Mouse (Mus musculus) liver, embryonic 14.5 days (tissue): ENCODE data around the gene 2310039H08Rik. TPM values are rescaled to one million over a fixed set of nuclear protein-coding genes. Genes with fewer than 3 reads are reported as not detected.

Experiments
- ATAC-seq: fragments of 200-750 bp; cut with Nextera tagmentation; 2 replicates; pipeline ENCODE4 v1.8.0; 2017; ENCODE audit warnings: moderate number of reproducible peaks, mild to moderate bottlenecking, moderate library complexity; ENCODE audit not compliant: insufficient read depth
- DNase-seq, 3 experiments: peaks; one replicate each; pipeline ENCODE4 v3.0.0-alpha.2; 2012 to 2013; ENCODE audit warnings: low read depth in 3 of 3, low spot score in 3 of 3
- H3K27ac ChIP-seq: fragments of 300-500 bp; sonication (generic); 2 replicates; pipeline ENCODE4 v1.5.1; 2014; ENCODE audit warnings: moderate library complexity, mild to moderate bottlenecking, control low read depth, inconsistent platforms
- H3K27me3 ChIP-seq: fragments of 300-500 bp; sonication (generic); 2 replicates; pipeline ENCODE4 v1.6.1; 2014; ENCODE audit warnings: mild to moderate bottlenecking, low read length, moderate library complexity; ENCODE audit not compliant: control insufficient read depth, insufficient read depth
- H3K36me3 ChIP-seq: fragments of 300-500 bp; sonication (generic); replicated peaks from 2 replicates; pipeline ENCODE4 v1.6.1; 2014; ENCODE audit warnings: low read depth; ENCODE audit not compliant: control insufficient read depth, insufficient read depth
- H3K4me1 ChIP-seq, 2 experiments: fragments of 200-500 bp in 1 of 2; fragments of 300-500 bp in 1 of 2; sonication (generic) in 1 of 2; replicated peaks; 2 replicates each; pipeline ENCODE4 v1.6.1; 2012 to 2014; ENCODE audit warnings: antibody characterized with exemption in 1 of 2, inconsistent platforms in 1 of 2, low read length in 1 of 2; ENCODE audit not compliant: control insufficient read depth in 2 of 2, insufficient read depth in 2 of 2
- H3K4me2 ChIP-seq: fragments of 300-500 bp; sonication (generic); 2 replicates; pipeline ENCODE4 v1.6.1; 2014; ENCODE audit warnings: low read depth, mild to moderate bottlenecking, control low read depth, moderate library complexity
- H3K4me3 ChIP-seq, 2 experiments: fragments of 200-500 bp in 1 of 2; fragments of 300-500 bp in 1 of 2; sonication (generic) in 1 of 2; 2 replicates each; pipeline ENCODE4 v1.5.1; 2012 to 2014; ENCODE audit warnings: low read depth in 2 of 2, low read length in 2 of 2, mild to moderate bottlenecking in 2 of 2, control low read depth in 1 of 2, inconsistent platforms in 1 of 2, moderate library complexity in 1 of 2; ENCODE audit not compliant: insufficient read depth in 1 of 2
- H3K9ac ChIP-seq: fragments of 300-500 bp; sonication (generic); replicated peaks from 2 replicates; pipeline ENCODE4 v1.6.1; 2014; ENCODE audit warnings: mild to moderate bottlenecking, control low read depth, moderate library complexity
- H3K9me3 ChIP-seq: fragments of 300-500 bp; sonication (generic); 2 replicates; pipeline ENCODE4 v1.6.1; 2016; ENCODE audit warnings: low read length, mixed read lengths; ENCODE audit not compliant: control insufficient read depth
- CTCF ChIP-seq: IDR thresholded peaks from 2 replicates; pipeline ENCODE4 v1.5.1; 2016; ENCODE audit warnings: antibody characterized with exemption, low read depth, control low read depth
- EP300 ChIP-seq: IDR thresholded peaks from 2 replicates; pipeline ENCODE4 v1.6.1; 2016; ENCODE audit warnings: antibody characterized with exemption, low read depth
- WGBS: fragments of 180-500 bp; shearing (Covaris S2); extraction: QIAGEN DNeasy Blood & Tissue Kit; methylation state at CpG from one replicate; pipeline ENCODE4 v1.1.7; 2014; ENCODE audit not compliant: insufficient replicate concordance; 5-methylcytosine and 5-hydroxymethylcytosine counted together
- polyA plus RNA-seq, 2 experiments: library from polyadenylated mRNA; depleted of rRNA in 1 of 2; stranded (reverse) in 1 of 2; unstranded in 1 of 2; fragments of >200 nt; fragmentation: Nextera tagmentation in 1 of 2; extraction: Ambion mirVana in 1 of 2; gene quantifications; 2 replicates each; pipeline versions ENCODE4 v1.2.1 to v1.2.3; 2012 to 2014

The 2310039H08Rik gene
- polyA plus RNA-seq (2012; rRNA removed) (36.7 and 37.2 TPM in 2 replicates), polyA plus RNA-seq (2014; fragmentation: Nextera tagmentation; extraction: Ambion mirVana) (62.7 and 63.3 TPM in 2 replicates)

DNA sequence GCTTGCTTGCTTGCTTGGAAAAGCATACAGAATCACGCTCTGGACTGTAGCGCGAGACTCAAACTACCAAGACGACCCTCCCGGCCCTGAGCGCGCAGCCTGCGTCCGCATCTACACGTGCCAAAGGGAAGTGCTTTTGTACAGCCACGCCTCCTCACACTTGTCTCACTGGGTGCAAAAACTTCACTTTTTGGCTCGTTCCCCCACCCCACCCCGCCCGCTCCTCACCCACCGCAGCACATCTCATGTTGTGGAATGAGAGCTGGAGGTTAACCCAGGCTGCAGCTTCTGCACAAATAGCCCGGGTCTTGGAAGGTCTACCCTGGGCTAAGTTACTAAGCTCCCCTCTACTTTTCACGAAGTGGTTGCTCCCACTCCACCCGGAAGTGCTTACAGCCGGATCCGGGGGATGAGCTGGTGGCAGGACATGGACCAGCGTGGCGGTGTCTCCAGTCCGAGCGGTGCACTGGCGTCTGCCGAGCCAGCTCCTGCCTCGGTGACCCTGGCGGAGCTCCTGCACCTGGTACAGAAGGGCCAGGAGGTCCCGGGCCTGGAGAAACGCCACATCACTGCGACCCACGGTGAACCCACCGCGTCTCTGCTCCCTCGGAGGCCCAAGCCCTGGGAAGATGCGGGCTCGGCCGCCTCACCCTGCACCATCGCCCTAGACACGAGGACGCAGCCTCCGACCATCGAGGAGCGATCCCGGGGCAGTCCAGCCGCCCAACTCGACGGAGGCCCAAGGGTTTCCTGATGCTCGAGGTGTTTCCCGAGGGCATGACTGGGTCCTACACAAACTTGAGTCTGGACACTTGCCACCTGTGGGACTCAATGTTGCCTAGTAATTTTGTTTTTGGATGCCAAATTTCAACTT is at the start of gene 2310039H08Rik:
Gene 2310039H08Rik, plus strand, starts transcription at position 232 of the 874 bp plus-strand sequence.
- TF ChIP-seq EP300 (no peak), CTCF (no peak)
- H3K4me1 ChIP-seq = peaks cover 0 to 7% of the 10 kb centered on the region in 2 experiments; a peak in 2 of 4 replicates
- H3K9me3 ChIP-seq = no peaks in the 10 kb centered on the region
- H3K36me3 ChIP-seq = peaks cover 30% of the 10 kb centered on the region
- WGBS = under 1% methylated on average over 50 of the region's 50 CpGs
- peak within 1 kb of the TSS; percentile 82 for H3K4me2 ChIP-seq
- no peaks in the 10 kb centered on the region for H3K27me3 ChIP-seq
- peak within 1 kb of the TSS; percentile 86 to 89 for H3K4me3 ChIP-seq
- peak; percentile 82 for ATAC-seq
- peak within 1 kb of the TSS; percentile 85 for H3K9ac ChIP-seq
- peak; percentile 64 to 74 (median 70) for DNase-seq
- peak within 1 kb of the TSS; percentile 43 for H3K27ac ChIP-seq

DNA sequence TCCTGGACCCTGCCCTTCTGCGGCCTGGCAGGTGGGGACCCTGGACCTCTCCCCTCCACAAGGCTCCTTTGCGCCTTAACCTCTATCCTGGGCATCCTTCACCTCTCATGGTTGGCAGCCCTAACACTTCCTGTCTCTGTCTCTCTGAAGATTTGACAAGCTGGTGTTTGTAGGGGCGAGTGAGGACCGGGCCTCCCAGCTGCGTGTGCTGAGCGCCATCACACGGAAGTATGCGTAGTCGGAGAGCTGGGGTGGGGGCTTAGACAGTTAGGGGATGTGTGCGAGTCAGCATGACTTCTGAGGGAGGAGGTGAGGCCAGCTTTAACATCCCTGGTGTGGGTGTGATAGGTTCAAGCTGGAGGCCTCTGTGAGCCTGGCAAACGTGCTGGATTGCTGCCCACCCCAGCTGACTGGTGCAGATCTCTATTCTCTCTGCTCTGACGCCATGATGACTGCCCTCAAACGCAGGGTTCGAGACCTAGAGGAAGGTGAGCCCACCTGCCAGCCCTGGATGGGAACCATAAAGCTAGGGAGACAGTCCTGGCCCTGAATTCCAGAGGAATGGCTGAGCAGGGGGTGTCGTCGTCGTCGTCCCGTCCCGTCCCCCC is 47.9 kb upstream of the 2310039H08Rik start:
- H3K4me3 ChIP-seq = no peak overlapping the region
- TF ChIP-seq EP300 (no peak), CTCF (no peak)
- DNase-seq = no peak
- H3K4me1 ChIP-seq = no peaks in the 10 kb centered on the region
- no peak for ATAC-seq
- no peaks in the 10 kb centered on the region; the same call in 1 of the 2 replicates for H3K27me3 ChIP-seq
- peaks cover 2% of the 10 kb centered on the region; the same call in 1 of the 2 replicates for H3K36me3 ChIP-seq
- H3K4me2 ChIP-seq = no peak overlapping the region
- H3K27ac ChIP-seq = no peak overlapping the region
- no peak overlapping the region for H3K9ac ChIP-seq
- 75% methylated on average over 17 of the region's 20 CpGs for WGBS
- H3K9me3 ChIP-seq = no peaks in the 10 kb centered on the region

DNA sequence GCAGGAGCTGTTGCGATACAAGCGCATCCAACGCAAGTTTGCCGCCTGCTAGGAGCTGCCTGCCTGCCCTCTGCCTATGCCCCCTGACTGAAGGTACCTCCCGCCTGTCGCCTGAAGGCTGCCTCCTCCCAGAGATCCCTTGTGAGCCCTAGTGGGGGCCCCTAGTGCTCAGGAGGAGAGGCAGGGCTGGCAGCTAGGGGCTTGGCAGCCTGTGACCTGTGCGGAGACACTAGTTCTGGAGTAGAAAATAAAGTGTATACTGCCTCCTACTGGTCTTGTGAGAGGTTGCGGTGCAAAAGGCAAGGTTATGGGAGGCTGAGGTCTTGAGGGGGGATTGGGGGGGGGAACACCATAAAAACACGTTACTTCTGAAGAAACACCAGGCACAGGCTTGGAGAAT is 47.2 kb upstream of the 2310039H08Rik start:
- no peaks in the 10 kb centered on the region for H3K9me3 ChIP-seq
- H3K4me1 ChIP-seq = no peaks in the 10 kb centered on the region
- H3K27me3 ChIP-seq = no peaks in the 10 kb centered on the region; the same call in 1 of the 2 replicates
- no peak overlapping the region for H3K9ac ChIP-seq
- H3K27ac ChIP-seq = no peak overlapping the region
- 69% methylated on average over 9 of the region's 9 CpGs for WGBS
- TF ChIP-seq CTCF = peak; percentile 76
- no peak for TF ChIP-seq EP300
- ATAC-seq (no peak), DNase-seq (no peak)
- no peak overlapping the region for H3K4me3 ChIP-seq
- H3K4me2 ChIP-seq = no peak overlapping the region
- H3K36me3 ChIP-seq = peaks cover 2% of the 10 kb centered on the region; the same call in 1 of the 2 replicates

DNA sequence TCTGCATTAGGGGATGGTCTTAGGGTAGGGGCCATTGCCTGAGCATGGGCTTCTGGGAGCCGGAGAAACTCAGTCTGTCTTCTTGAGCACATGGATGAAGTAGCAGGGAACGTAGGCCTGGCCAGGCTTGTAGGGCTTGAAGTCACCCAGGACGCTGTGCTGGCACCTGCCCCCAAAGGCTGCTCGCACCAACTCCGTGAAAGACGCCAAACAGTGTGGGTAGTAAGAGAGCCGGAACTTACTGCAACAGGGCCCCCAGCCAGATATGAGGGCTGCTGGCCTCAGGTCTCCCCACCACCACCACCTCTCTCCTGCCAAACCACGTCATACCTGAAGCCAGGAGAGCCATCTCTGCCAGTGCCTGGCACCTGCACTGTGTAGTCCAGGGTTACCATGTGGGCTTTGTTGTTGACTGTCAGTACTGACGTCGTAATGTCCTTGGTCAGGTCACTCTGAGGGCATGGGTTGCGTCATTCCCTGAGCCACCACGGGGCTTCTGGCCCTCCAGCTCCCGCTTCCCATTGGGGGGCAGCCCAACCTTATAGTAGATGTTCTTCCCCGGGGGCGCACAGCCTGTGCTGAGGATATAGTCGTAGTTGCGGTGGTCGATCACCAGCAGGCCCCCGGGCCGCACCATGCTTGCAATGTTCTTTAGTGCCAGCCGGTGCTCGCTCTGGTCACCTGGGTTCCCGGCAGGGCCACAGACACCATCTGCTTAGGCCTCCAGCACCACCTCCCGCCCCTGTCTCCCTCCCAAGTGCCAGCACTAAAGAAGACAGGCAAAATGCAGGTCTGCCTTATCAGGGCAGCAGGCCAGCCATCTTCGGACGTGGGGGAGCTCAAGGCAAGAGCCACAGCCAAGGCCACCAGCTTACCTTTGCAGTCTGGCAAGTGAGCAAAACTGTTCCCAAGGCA is 46.4 kb upstream of the 2310039H08Rik start:
- DNase-seq = no peak
- Histone ChIP-seq H3K4me2 (no peak overlapping the region), H3K36me3 (peaks cover 2% of the 10 kb centered on the region; the same call in 1 of the 2 replicates)

More for the DNA sequence above, 46.4 kb upstream of the 2310039H08Rik start:
- 76% methylated on average over 26 of the region's 26 CpGs for WGBS
- Histone ChIP-seq H3K9ac (no peak overlapping the region), H3K4me3 (no peak overlapping the region), H3K4me1 (no peaks in the 10 kb centered on the region), H3K27me3 (no peaks in the 10 kb centered on the region; the same call in 1 of the 2 replicates), H3K9me3 (no peaks in the 10 kb centered on the region), H3K27ac (no peak overlapping the region)
- no peak for ATAC-seq
- TF ChIP-seq EP300 = no peak
- no peak for TF ChIP-seq CTCF
